Mouse (Mus musculus): ENCODE data around the gene Nim1k. TPM values are rescaled to one million over a fixed set of nuclear protein-coding genes. Genes with fewer than 3 reads are reported as not detected.
A peak's percentile ranks its signal among the peaks of the same experiment; 100 is the strongest.

Gene Nim1k
- 1.7 and 3.0 TPM in 2 replicates for polyA plus RNA-seq (2012; ENCODE audit: insufficient read depth, insufficient read length, missing spikeins)

- H3K27ac ChIP-seq (replicated peaks; ENCODE audit: low read depth, low read length), result peak within 1 kb of the TSS; percentile 67
- H3K4me1 ChIP-seq (ENCODE audit: control insufficient read depth, insufficient read depth, insufficient read length, low read length), result peaks cover 11% of the 10 kb centered on the region; the same call in 1 of the 2 replicates
- H3K4me3 ChIP-seq (ENCODE audit: insufficient read depth, low read depth, low read length), result peak within 1 kb of the TSS; percentile 70
These were observed at the start of gene Nim1k for GRCm38 (mm10) chr13:119755681-119756471. Nim1k (minus strand) TSS chr13:119755882.

- Histone ChIP-seq H3K4me1 (ENCODE audit: control insufficient read depth, insufficient read depth, insufficient read length, low read length) (no peaks in the 10 kb centered on the region), H3K27ac (replicated peaks; ENCODE audit: low read depth, low read length) (no peak overlapping the region), H3K4me3 (ENCODE audit: insufficient read depth, low read depth, low read length) (no peak overlapping the region)
These were observed 42.0 kb upstream of the Nim1k start for GRCm38 (mm10) chr13:119797656-119798055.

- no peak overlapping the region for H3K4me3 ChIP-seq (ENCODE audit: insufficient read depth, low read depth, low read length)
- H3K27ac ChIP-seq (replicated peaks; ENCODE audit: low read depth, low read length), result no peak overlapping the region
- no peaks in the 10 kb centered on the region for H3K4me1 ChIP-seq (ENCODE audit: control insufficient read depth, insufficient read depth, insufficient read length, low read length)
These were observed 37.2 kb upstream of the Nim1k start for GRCm38 (mm10) chr13:119792791-119793404.

- Histone ChIP-seq H3K27ac (replicated peaks; ENCODE audit: low read depth, low read length) (peak overlapping the region; percentile 70; the same call in 1 of the 2 replicates), H3K4me1 (ENCODE audit: control insufficient read depth, insufficient read depth, insufficient read length, low read length) (no peaks in the 10 kb centered on the region)
These were observed 36.0 kb upstream of the Nim1k start for GRCm38 (mm10) chr13:119791580-119792135.

GRCm38 (mm10) chr13:119790761-119791579 is 35.3 kb upstream of the Nim1k start, which contains the start of gene Zfp131:
Zfp131 (minus strand) TSS chr13:119790889.
- Histone ChIP-seq H3K4me3 (ENCODE audit: insufficient read depth, low read depth, low read length) (peak within 1 kb of the TSS; percentile 90), H3K27ac (replicated peaks; ENCODE audit: low read depth, low read length) (peak within 1 kb of the TSS; percentile 96), H3K4me1 (ENCODE audit: control insufficient read depth, insufficient read depth, insufficient read length, low read length) (no peaks in the 10 kb centered on the region)

More at GRCm38 (mm10) chr13:119791580-119792135, 36.0 kb upstream of the Nim1k start:
- H3K4me3 ChIP-seq (ENCODE audit: insufficient read depth, low read depth, low read length), result peak overlapping the region; percentile 79

- H3K27ac ChIP-seq (replicated peaks; ENCODE audit: low read depth, low read length), result peak overlapping the region; percentile 82
- no peaks in the 10 kb centered on the region for H3K4me1 ChIP-seq (ENCODE audit: control insufficient read depth, insufficient read depth, insufficient read length, low read length)
- H3K4me3 ChIP-seq (ENCODE audit: insufficient read depth, low read depth, low read length), result peak overlapping the region; percentile 90
These were observed 34.4 kb upstream of the Nim1k start for GRCm38 (mm10) chr13:119789851-119790717.

- no peak overlapping the region for H3K4me3 ChIP-seq (ENCODE audit: insufficient read depth, low read depth, low read length)
- H3K27ac ChIP-seq (replicated peaks; ENCODE audit: low read depth, low read length), result no peak overlapping the region
- no peaks in the 10 kb centered on the region for H3K4me1 ChIP-seq (ENCODE audit: control insufficient read depth, insufficient read depth, insufficient read length, low read length)
These were observed 27.9 kb upstream of the Nim1k start for GRCm38 (mm10) chr13:119783581-119783980.

GRCm38 (mm10) chr13:119768541-119768940 is 12.9 kb upstream of the Nim1k start:
- no peaks in the 10 kb centered on the region for H3K4me1 ChIP-seq (ENCODE audit: control insufficient read depth, insufficient read depth, insufficient read length, low read length)
- H3K4me3 ChIP-seq (ENCODE audit: insufficient read depth, low read depth, low read length), result no peak overlapping the region
- H3K27ac ChIP-seq (replicated peaks; ENCODE audit: low read depth, low read length), result no peak overlapping the region

- no peak overlapping the region for H3K4me3 ChIP-seq (ENCODE audit: insufficient read depth, low read depth, low read length)
- H3K27ac ChIP-seq (replicated peaks; ENCODE audit: low read depth, low read length), result no peak overlapping the region
- H3K4me1 ChIP-seq (ENCODE audit: control insufficient read depth, insufficient read depth, insufficient read length, low read length), result no peaks in the 10 kb centered on the region
These were observed 10.8 kb upstream of the Nim1k start for GRCm38 (mm10) chr13:119766480-119766879.

- H3K4me3 ChIP-seq (ENCODE audit: insufficient read depth, low read depth, low read length), result peak overlapping the region; percentile 32
These were observed 1.1 kb upstream of the Nim1k start for GRCm38 (mm10) chr13:119756831-119757230.

GRCm38 (mm10) chr13:119755141-119755547 is 538 bp downstream of the Nim1k start:
- Histone ChIP-seq H3K4me1 (ENCODE audit: control insufficient read depth, insufficient read depth, insufficient read length, low read length) (peaks cover 11% of the 10 kb centered on the region; the same call in 1 of the 2 replicates), H3K4me3 (ENCODE audit: insufficient read depth, low read depth, low read length) (peak overlapping the region; percentile 70), H3K27ac (replicated peaks; ENCODE audit: low read depth, low read length) (peak overlapping the region; percentile 67)

More at GRCm38 (mm10) chr13:119756831-119757230, 1.1 kb upstream of the Nim1k start:
- Histone ChIP-seq H3K4me1 (ENCODE audit: control insufficient read depth, insufficient read depth, insufficient read length, low read length) (peaks cover 11% of the 10 kb centered on the region; the same call in 1 of the 2 replicates), H3K27ac (replicated peaks; ENCODE audit: low read depth, low read length) (0 out of 2 replicates have a peak overlapping the region, but pooled peaks have one; percentile 37)

GRCm38 (mm10) chr13:119754635-119755020 is 1.1 kb downstream of the Nim1k start:
- Histone ChIP-seq H3K27ac (replicated peaks; ENCODE audit: low read depth, low read length) (peak overlapping the region; percentile 67), H3K4me1 (ENCODE audit: control insufficient read depth, insufficient read depth, insufficient read length, low read length) (peaks cover 13% of the 10 kb centered on the region; the same call in 1 of the 2 replicates)

GRCm38 (mm10) chr13:119753859-119754634 is 1.6 kb downstream of the Nim1k start:
- no peak overlapping the region; the same call in 1 of the 2 replicates for H3K4me3 ChIP-seq (ENCODE audit: insufficient read depth, low read depth, low read length)
- no peak overlapping the region for H3K27ac ChIP-seq (replicated peaks; ENCODE audit: low read depth, low read length)
- H3K4me1 ChIP-seq (ENCODE audit: control insufficient read depth, insufficient read depth, insufficient read length, low read length), result peaks cover 13% of the 10 kb centered on the region; the same call in 1 of the 2 replicates

More at GRCm38 (mm10) chr13:119754635-119755020, 1.1 kb downstream of the Nim1k start:
- peak overlapping the region; percentile 70 for H3K4me3 ChIP-seq (ENCODE audit: insufficient read depth, low read depth, low read length)
